Mouse (Mus musculus) testis, adult 2 months (tissue): ENCODE data around the gene Dr1. TPM values are rescaled to one million over a fixed set of nuclear protein-coding genes. Genes with fewer than 3 reads are reported as not detected.
"Not testable (repeated sequence)": the region's sequence is repeated elsewhere in the genome, so short reads cannot be mapped to it uniquely, and the experiment has no call there.

ENCODE experiments used
- H3K27ac ChIP-seq: fragments of 200-500 bp; 2 replicates; pipeline ENCODE4 v1.5.1; 2012; ENCODE audit warnings: low read depth, low read length; ENCODE audit not compliant: control insufficient read depth, insufficient read depth
- H3K27me3 ChIP-seq: fragments of 200-500 bp; 2 replicates; pipeline ENCODE4 v1.6.1; 2012; ENCODE audit warnings: mild to moderate bottlenecking, low read length, moderate library complexity; ENCODE audit not compliant: control insufficient read depth, insufficient read depth
- H3K36me3 ChIP-seq: fragments of 200-500 bp; 2 replicates; pipeline ENCODE4 v1.6.1; 2012; ENCODE audit warnings: mild to moderate bottlenecking, low read length; ENCODE audit not compliant: control insufficient read depth, insufficient read depth
- H3K4me1 ChIP-seq: fragments of 200-500 bp; 2 replicates; pipeline ENCODE4 v1.6.1; 2012; ENCODE audit warnings: low read length; ENCODE audit not compliant: control insufficient read depth, insufficient read depth
- H3K4me3 ChIP-seq: fragments of 200-500 bp; 2 replicates; pipeline ENCODE4 v1.5.1; 2012; ENCODE audit warnings: low read depth, mild to moderate bottlenecking, low read length, moderate library complexity, mixed read lengths; ENCODE audit not compliant: control insufficient read depth
- CTCF ChIP-seq: fragments of 200-500 bp; IDR thresholded peaks from 2 replicates; pipeline ENCODE4 v1.5.1; 2012; ENCODE audit warnings: low read depth, mild to moderate bottlenecking, inconsistent platforms, low read length, moderate library complexity; ENCODE audit not compliant: control insufficient read depth, insufficient read depth, insufficient replicate concordance
- POLR2A ChIP-seq: fragments of 200-500 bp; IDR thresholded peaks from 2 replicates; pipeline ENCODE4 v1.6.1; 2012; ENCODE audit warnings: low read depth, mild to moderate bottlenecking, inconsistent platforms, low read length, moderate library complexity; ENCODE audit not compliant: control insufficient read depth
- polyA plus RNA-seq: library from polyadenylated mRNA; depleted of rRNA; stranded (reverse); fragments of >200 nt; gene quantifications from 2 replicates; pipeline ENCODE4 v1.2.3, GENCODE M21; 2012

Gene Dr1
- polyA plus RNA-seq, 1 experiment = 41.7 TPM

DNA sequence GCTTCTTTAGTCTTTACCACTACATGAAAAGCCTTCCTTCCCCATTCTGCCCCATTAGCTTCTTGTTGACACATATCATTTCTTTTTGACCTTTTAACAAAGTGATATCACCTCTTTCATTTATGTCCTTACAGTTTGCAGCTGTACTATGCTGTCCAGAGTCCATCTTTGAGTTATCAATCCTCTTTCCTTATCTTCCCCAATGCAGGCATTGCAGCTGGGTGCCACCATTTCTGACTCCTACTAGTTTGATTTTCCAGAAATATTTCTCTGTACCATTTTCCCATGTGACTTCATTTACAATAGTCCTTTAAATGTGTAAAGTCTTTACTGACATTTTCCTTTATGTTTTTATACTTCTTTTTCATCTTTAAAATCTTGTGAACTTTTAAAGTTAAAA is 1.7 kb upstream of the Dr1 start:
- H3K36me3 ChIP-seq = no peaks in the 10 kb centered on the region; the same call in 1 of the 2 replicates
- H3K4me1 ChIP-seq = peaks cover 4% of the 10 kb centered on the region; the same call in 1 of the 2 replicates
- TF ChIP-seq POLR2A (no peak), CTCF (no peak)
- H3K27me3 ChIP-seq = no peaks in the 10 kb centered on the region
- H3K4me3 ChIP-seq = no peak overlapping the region
- H3K27ac ChIP-seq = no peak overlapping the region

DNA sequence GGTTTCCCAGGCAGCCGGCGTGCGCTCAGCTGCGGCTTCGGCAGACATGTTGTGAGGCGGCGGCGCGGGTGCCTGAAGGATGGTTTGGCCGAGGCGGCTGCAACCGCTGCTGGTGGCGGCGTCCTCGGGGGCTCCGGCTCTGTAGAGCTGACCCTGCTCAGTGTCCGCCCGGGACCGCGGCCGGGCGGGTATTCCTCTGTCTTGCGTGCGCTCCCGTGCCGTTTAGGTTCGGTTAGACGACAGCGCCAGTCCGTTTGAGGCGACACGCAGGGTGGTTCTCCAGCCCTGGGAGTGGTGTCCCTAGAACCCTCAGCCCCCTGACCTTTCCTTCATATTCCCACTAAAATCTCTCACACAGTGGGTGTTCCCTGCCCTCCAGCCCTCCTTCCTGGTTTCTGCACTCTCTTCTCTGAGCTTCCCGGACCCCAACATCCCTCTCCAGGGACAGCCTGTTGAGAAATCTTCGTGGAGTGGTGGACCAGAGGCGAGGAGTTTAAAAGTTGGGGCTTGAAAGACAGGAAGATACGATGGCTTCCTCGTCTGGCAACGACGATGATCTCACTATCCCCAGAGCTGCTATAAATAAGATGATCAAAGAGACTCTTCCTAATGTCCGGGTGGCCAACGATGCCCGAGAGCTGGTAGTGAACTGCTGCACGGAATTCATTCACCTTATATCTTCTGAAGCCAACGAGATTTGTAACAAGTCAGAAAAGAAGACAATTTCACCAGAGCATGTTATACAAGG is 540 bp downstream of the Dr1 start:
- H3K4me1 ChIP-seq = peaks cover 4% of the 10 kb centered on the region; the same call in 1 of the 2 replicates
- TF ChIP-seq POLR2A (no peak), CTCF (no peak)

DNA sequence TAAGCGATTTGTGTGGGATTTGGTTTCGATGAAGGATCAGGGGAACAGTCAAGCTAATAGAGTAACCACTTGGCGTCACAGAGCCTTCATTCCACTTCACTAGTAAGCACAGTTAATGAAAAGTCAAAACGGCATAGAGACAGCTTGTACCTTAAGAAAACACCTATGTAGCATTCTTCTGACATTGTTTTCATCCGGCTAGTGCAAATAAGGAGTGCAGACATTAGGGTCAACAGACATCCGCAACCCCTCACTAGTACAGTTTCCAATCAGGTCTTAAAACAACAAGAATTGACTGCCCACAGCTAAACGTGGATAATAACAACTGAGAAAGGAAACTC is 1.1 kb downstream of the Dr1 start:
- Histone ChIP-seq H3K36me3 (no peaks in the 10 kb centered on the region; the same call in 1 of the 2 replicates), H3K4me1 (peaks cover 4% of the 10 kb centered on the region; the same call in 1 of the 2 replicates), H3K27me3 (no peaks in the 10 kb centered on the region), H3K4me3 (peak overlapping the region; percentile 99), H3K27ac (peak overlapping the region; percentile 99)
- TF ChIP-seq POLR2A (no peak), CTCF (no peak)

More for the DNA sequence above, 540 bp downstream of the Dr1 start:
- Histone ChIP-seq H3K36me3 (no peaks in the 10 kb centered on the region; the same call in 1 of the 2 replicates), H3K4me3 (peak overlapping the region; percentile 99), H3K27ac (peak overlapping the region; percentile 99), H3K27me3 (no peaks in the 10 kb centered on the region)

DNA sequence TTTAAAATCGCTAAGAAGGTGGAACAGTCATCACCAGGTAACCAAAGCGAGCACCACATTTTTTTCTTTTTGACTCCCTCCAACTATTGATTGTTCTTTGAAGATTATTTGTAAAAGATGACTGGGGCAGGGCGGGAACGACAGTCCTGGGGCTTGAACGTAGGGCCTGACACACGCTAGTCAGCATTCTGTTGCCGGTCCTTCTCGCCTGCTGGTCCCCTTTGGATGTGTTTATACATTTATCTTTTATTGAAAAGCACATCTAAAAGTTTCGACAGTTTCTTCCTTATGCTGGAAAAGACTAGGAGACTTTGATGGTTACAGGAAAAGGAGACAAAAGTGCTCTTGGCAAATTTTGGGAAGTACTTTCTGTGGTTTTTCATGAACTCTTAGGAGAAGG is 1.7 kb downstream of the Dr1 start:
- Histone ChIP-seq H3K27ac (no peak overlapping the region), H3K4me3 (peak overlapping the region; percentile 99), H3K27me3 (no peaks in the 10 kb centered on the region), H3K4me1 (peaks cover 4% of the 10 kb centered on the region; the same call in 1 of the 2 replicates), H3K36me3 (no peaks in the 10 kb centered on the region; the same call in 1 of the 2 replicates)
- TF ChIP-seq POLR2A = no peak
- no peak for TF ChIP-seq CTCF

DNA sequence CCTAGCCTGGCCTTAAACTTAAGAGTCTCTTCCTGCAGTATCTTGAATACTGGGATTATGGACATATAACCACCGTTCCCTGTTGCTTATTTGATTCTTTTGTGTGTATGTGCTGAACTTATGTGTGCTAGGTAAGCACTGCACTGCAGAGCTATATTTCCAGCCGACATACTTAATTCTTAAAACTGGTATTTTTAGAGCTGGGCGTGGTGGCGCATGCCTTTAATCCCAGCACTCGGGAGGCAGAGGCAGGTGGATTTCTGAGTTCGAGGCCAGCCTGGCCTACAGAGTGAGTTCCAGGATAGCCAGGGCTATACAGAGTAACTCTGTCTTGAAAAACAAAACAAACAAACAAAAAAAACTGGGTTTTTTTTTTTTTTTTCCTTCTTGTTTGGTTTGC is 2.6 kb downstream of the Dr1 start:
- H3K4me3 ChIP-seq, H3K4me1 ChIP-seq, H3K27me3 ChIP-seq, H3K36me3 ChIP-seq, H3K27ac ChIP-seq: not testable (repeated sequence)

DNA sequence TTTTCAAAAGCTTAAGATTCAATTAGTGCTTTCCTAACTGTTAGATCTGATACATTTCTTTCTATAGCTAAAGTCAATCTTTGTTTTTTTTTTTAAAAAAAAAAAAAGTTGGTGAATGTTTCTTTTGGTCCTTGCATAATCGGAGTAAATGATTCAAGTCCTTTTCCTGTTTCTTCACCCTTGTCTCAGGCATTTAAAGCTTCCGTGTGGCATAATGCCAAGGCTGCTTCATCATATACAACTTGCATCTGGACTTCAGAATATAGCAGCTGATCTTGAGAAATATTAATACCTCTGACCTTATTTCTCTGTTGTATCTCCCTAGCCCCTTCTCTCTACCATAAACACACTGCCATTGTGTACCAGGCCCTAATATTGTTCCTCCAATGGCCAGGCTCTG is 18.3 kb downstream of the Dr1 start:
- TF ChIP-seq CTCF = no peak
- no peak for TF ChIP-seq POLR2A
- H3K27me3 ChIP-seq = no peaks in the 10 kb centered on the region
- no peak overlapping the region for H3K4me3 ChIP-seq
- H3K4me1 ChIP-seq = no peaks in the 10 kb centered on the region
- no peaks in the 10 kb centered on the region for H3K36me3 ChIP-seq
- H3K27ac ChIP-seq = no peak overlapping the region

DNA sequence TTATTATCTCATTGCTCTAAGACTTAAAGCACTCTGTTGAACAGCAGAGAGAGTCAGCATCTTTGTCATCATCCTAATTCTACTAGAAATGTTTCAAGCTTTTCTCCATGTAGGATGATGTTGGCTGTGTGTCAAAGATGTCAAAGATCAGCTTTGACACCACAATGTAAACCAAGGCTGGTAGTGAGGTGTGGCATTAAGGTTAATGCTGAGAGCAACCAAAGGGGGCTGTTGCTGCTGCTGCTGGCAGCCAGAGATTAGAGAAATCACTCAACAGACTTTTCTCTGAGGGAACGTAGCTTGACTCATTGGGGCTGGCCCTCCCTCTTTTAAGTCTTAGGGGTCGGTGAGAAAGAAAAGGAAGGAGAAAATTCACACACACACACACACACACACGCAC is 32.9 kb downstream of the Dr1 start:
- Histone ChIP-seq H3K4me3 (no peak overlapping the region), H3K27me3 (no peaks in the 10 kb centered on the region), H3K4me1 (no peaks in the 10 kb centered on the region), H3K27ac (no peak overlapping the region), H3K36me3 (no peaks in the 10 kb centered on the region)
- TF ChIP-seq CTCF (no peak), POLR2A (no peak)

DNA sequence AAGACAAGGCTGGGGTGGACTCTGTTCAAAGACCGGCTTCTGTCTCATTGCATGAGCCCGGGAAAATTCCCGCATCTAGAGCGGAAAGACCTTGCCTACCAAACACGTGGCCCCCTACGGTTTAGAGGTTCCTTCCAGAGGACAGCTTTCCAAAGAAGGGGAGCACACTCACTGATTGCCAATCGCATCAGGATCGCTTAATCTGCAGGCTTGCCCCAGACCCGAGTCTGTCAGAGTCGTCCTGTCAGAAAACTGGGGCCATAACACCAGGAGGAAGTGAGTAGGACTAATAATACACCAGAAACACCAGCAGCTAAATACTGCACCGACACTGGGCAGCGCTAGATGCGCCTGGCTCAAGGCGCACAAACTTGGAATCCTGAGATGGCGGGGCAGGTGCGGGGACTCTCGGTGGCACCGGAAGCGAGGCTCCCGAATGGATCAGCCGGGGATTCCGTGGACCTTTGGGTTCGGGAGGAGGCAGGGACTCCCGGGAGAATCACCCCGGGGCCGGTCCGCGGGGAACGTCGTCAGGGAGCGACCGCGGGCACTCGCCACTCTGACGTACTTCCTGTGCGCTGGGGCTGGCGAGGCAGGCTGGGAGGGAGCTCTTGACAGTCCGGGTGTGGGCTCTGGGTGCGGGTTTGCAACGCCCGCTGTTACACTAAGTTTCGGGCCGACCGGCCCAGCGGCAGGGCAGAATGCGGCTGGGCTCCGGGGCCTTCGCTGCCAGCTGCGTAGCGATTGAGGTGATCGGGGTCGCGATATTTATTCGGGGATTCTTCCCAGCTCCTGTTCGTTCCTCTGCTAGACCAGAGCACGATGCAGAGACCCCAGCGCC is 43.7 kb downstream of the Dr1 start, which contains the start of gene Pigg:
TSS of gene Pigg (plus strand) at position 386 of the 841 bp plus-strand sequence.
- peak; percentile 86 for TF ChIP-seq POLR2A
- TF ChIP-seq CTCF = no peak
- H3K4me3 ChIP-seq = peak within 1 kb of the TSS; percentile 88
- H3K27me3 ChIP-seq = no peaks in the 10 kb centered on the region
- no peaks in the 10 kb centered on the region for H3K36me3 ChIP-seq
- no peaks in the 10 kb centered on the region; the same call in 1 of the 2 replicates for H3K4me1 ChIP-seq
- H3K27ac ChIP-seq = peak within 1 kb of the TSS; percentile 64
